Mouse (Mus musculus) spleen, adult 2 months (tissue): Measurements from ENCODE around the gene Tmem19.

Source experiments
- CTCF ChIP-seq: fragments of 200-500 bp; IDR thresholded peaks from 2 replicates; pipeline ENCODE4 v1.5.1; 2011; ENCODE audit warnings: mild to moderate bottlenecking, inconsistent platforms; ENCODE audit not compliant: insufficient read depth, insufficient read length, insufficient replicate concordance; ENCODE audit errors: extremely low read depth
- POLR2A ChIP-seq: fragments of 200-500 bp; IDR thresholded peaks from 2 replicates; pipeline ENCODE4 v1.6.1; 2011; ENCODE audit warnings: low read depth, low read length, inconsistent platforms

DNA sequence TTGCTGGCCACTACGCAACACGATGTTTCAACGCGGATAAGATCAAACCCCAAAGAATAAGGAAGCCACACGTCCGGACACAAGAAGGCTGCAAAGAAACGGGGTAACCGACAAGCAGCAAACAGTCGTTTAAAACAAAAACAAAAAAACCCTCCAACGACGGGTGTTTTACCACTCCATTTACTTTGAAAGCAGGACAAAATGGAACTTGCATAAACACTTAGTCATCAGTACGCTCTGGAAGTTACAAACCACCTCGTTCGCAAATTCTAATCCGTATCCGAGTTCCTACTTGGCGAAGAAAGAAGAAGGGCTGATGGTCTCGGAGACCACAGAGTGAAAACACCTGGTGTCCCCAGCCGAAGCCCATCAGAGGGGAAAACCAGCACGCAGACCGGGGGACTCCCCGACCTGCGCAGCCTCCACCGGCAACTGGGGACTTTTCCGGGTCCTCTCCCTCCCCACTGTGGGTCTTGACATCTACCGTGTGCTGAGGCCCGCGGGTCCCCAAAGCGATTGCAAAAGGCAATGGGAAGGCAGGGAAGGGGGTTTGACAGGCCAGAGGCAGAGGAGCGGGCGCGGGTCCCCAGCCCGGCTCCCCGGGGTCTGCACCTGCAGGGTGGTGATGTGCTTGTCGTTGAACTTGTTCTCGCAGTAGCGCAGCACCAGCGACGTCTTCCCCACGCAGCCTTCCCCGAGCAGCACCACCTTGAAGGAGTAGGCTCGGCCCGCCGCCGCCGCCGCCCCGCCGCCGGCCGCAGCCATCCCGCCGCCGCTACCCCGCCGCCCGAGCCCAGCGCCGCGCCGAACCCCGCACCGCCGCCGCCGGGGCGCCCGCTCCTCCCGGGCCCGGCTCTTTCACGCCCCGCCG is 47.5 kb downstream of the Tmem19 start:
- TF ChIP-seq CTCF, result no peak
- TF ChIP-seq POLR2A, result 0 out of 2 replicates have a peak, but pooled peaks have one; percentile 8
